Mouse (Mus musculus): ENCODE data around the gene Gmpr. TPM values are rescaled to one million over a fixed set of nuclear protein-coding genes. Genes with fewer than 3 reads are reported as not detected.

Gene Gmpr
- polyA plus RNA-seq (2015; fragmentation: Nextera tagmentation; extraction: Ambion mirVana), result 24.4 and 31.1 TPM in 2 replicates

DNA sequence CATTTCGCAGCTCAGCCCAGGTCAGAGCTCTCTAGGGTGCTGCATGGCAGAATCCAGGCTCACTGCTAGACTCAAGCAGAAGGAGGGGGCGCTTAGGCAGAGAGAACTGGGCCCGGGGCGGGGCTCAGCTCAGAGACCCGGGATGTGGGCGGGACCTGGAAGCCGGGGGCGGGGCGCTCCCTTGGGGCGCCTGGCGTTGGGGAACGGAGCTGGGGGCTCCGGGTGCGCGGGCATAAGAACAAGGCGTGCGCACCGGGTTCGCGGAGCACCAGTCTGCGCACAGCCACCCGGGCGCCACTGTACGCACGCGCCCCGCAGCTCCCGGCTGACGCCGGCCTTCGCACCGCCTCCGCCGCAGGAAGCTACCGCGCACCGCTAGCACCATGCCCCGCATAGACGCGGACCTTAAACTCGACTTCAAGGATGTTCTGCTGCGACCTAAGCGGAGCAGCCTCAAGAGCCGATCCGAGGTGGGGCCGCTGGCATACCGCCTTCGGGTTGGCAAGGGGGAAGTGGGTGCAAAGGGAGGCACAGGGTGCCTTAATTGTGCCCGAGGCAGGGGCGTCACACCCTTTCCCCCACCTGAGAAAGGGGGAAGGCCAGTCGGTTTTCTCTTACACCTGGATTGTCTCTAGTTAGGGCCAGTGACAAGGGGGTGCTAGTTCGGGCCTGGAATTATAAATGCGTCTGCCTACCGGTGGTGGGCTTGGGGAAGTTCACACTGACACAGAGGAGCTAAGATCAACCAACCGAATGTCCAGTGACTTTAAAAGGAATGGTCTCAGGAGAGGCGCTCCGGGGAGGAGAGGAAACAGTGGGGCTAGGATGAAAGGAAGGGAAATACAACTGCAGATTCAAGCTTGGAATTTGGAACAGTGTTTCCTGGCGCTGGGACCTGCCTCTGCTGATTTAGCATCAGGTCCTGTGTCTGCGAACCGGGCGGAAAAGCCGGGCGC is at the start of gene Gmpr:
TSS of gene Gmpr (plus strand) at position 171 of the 956 bp plus-strand sequence.
- ATAC-seq, result peak; percentile 85
- peak within 1 kb of the TSS; percentile 64 for H3K4me3 ChIP-seq (ENCODE audit: low read length)
- H3K9me3 ChIP-seq (ENCODE audit: control insufficient read depth, low read length), result no peaks in the 10 kb centered on the region
- peak within 1 kb of the TSS; percentile 74 for H3K9ac ChIP-seq (ENCODE audit: low read depth, low read length)
- peak within 1 kb of the TSS; percentile 98 for H3K4me2 ChIP-seq (ENCODE audit: low read depth, low read length)
- peaks cover 28% of the 10 kb centered on the region for H3K4me1 ChIP-seq (ENCODE audit: control insufficient read depth, insufficient read depth, low read length)
- H3K36me3 ChIP-seq (ENCODE audit: control insufficient read depth, insufficient read depth, low read length), result no peaks in the 10 kb centered on the region
- WGBS, result under 1% methylated on average over 63 of the region's 63 CpGs
- no peaks in the 10 kb centered on the region for H3K27me3 ChIP-seq (replicated peaks; ENCODE audit: control insufficient read depth, insufficient read depth, low read length)
- H3K27ac ChIP-seq (ENCODE audit: low read length), result peak within 1 kb of the TSS; percentile 76

DNA sequence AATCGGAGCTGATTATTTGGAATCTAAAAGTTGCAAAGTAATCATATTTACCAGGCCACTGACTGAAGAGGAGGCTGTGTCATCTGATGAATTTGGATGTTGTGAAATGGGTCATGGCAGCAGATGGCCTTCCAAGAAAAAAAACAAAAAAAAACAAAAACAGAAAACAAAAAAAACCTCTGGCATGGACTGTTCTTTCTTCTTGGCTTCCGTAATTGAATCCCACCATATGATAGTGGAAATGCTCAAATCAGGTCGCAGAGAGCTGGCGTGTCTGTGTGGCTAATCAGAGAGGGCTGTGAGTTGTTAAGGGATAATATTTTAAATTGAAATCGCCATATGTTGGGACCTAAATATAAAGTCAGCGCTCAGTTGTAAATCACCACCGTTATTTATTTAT is 49.8 kb upstream of the Gmpr start:
- Histone ChIP-seq H3K9ac (ENCODE audit: low read depth, low read length) (no peak overlapping the region), H3K4me3 (ENCODE audit: low read length) (no peak overlapping the region), H3K27ac (ENCODE audit: low read length) (no peak overlapping the region), H3K36me3 (ENCODE audit: control insufficient read depth, insufficient read depth, low read length) (no peaks in the 10 kb centered on the region), H3K4me2 (ENCODE audit: low read depth, low read length) (no peak overlapping the region), H3K4me1 (ENCODE audit: control insufficient read depth, insufficient read depth, low read length) (peaks cover 32% of the 10 kb centered on the region), H3K27me3 (replicated peaks; ENCODE audit: control insufficient read depth, insufficient read depth, low read length) (no peaks in the 10 kb centered on the region), H3K9me3 (ENCODE audit: control insufficient read depth, low read length) (no peaks in the 10 kb centered on the region)
- WGBS, result 59% methylated on average over 7 of the region's 7 CpGs
- ATAC-seq, result no peak

DNA sequence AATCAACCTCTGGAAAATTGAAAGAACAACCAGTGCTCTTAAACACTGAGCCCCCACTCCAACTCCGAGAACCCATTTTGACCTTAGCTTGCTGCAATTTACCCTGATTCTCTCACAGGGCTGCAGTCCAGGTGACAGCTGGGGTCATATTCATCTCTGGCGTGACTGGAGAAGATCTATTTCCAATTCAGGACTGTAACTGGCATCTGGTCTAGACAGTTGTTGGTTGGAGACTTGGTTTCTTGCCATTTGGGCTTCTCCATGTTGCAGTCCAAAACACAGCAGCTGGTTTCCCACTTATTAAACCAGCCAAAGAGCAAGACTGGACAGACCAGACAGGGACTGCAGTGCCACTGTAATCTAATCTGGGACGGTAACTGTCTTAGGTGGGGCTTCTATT is 47.1 kb upstream of the Gmpr start:
- Histone ChIP-seq H3K4me3 (ENCODE audit: low read length) (no peak overlapping the region), H3K4me1 (ENCODE audit: control insufficient read depth, insufficient read depth, low read length) (peaks cover 13% of the 10 kb centered on the region), H3K4me2 (ENCODE audit: low read depth, low read length) (no peak overlapping the region), H3K36me3 (ENCODE audit: control insufficient read depth, insufficient read depth, low read length) (no peaks in the 10 kb centered on the region), H3K27me3 (replicated peaks; ENCODE audit: control insufficient read depth, insufficient read depth, low read length) (no peaks in the 10 kb centered on the region), H3K9ac (ENCODE audit: low read depth, low read length) (no peak overlapping the region), H3K9me3 (ENCODE audit: control insufficient read depth, low read length) (no peaks in the 10 kb centered on the region), H3K27ac (ENCODE audit: low read length) (no peak overlapping the region)
- 88% methylated on average over 3 of the region's 3 CpGs for WGBS
- ATAC-seq, result no peak

DNA sequence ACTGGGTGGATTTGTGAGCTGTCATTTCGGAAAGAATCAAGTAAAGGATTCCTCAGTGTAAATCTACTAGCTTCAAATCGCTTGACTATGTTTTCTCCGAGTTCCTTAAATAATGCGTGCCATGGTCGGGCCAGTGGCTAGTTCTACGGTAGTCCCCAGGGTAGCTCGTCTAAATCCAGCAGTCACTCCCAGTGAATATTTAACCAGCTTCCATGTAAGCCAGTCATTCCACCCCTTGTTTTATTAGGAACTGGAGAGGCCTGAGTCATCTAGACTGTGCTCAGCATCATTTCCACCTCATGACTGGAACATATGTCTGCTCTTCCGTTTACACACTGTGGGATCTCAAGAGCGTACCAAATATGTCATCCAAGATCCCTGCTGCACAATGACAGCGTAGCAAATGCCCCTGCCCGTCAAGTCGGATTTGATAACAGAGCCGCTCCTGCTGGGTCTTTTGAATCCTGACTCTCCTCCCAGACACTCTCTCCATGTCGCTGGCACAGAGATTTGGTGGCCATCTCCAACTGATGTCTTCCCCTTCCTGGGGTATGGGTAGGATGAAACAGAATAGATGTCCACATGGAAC is 45.8 kb upstream of the Gmpr start:
- H3K27ac ChIP-seq (ENCODE audit: low read length), result no peak overlapping the region
- H3K36me3 ChIP-seq (ENCODE audit: control insufficient read depth, insufficient read depth, low read length), result no peaks in the 10 kb centered on the region
- H3K4me1 ChIP-seq (ENCODE audit: control insufficient read depth, insufficient read depth, low read length), result peaks cover under 1% of the 10 kb centered on the region; the same call in 1 of the 2 replicates
- no peak for ATAC-seq
- H3K27me3 ChIP-seq (replicated peaks; ENCODE audit: control insufficient read depth, insufficient read depth, low read length), result no peaks in the 10 kb centered on the region
- no peak overlapping the region for H3K4me2 ChIP-seq (ENCODE audit: low read depth, low read length)
- no peak overlapping the region for H3K4me3 ChIP-seq (ENCODE audit: low read length)
- WGBS, result 78% methylated on average over 14 of the region's 14 CpGs
- no peak overlapping the region for H3K9ac ChIP-seq (ENCODE audit: low read depth, low read length)
- H3K9me3 ChIP-seq (ENCODE audit: control insufficient read depth, low read length), result no peaks in the 10 kb centered on the region

DNA sequence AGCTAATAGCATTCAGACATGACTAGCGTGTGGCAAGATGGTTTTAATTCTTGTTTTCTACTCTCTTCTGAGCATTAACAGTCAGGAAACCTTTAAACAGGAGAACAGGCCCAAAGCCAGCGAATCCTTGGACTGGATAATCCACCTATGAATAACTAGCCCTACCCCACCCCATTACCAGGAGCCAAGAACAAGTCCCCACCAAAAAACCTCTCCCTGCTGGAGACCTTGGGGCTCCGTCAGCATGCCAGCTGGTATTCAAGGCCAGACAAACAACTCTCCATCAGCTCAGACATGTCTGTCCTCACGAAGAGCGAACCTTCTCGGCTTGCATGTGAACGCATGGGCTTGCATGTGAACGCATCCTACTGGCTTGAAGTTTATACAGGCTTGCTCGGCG is 41.6 kb upstream of the Gmpr start:
- 76% methylated on average over 10 of the region's 10 CpGs for WGBS
- no peaks in the 10 kb centered on the region for H3K36me3 ChIP-seq (ENCODE audit: control insufficient read depth, insufficient read depth, low read length)
- H3K27me3 ChIP-seq (replicated peaks; ENCODE audit: control insufficient read depth, insufficient read depth, low read length), result no peaks in the 10 kb centered on the region
- no peak overlapping the region for H3K9ac ChIP-seq (ENCODE audit: low read depth, low read length)
- no peak overlapping the region for H3K4me2 ChIP-seq (ENCODE audit: low read depth, low read length)
- H3K27ac ChIP-seq (ENCODE audit: low read length), result no peak overlapping the region
- no peaks in the 10 kb centered on the region for H3K9me3 ChIP-seq (ENCODE audit: control insufficient read depth, low read length)
- H3K4me3 ChIP-seq (ENCODE audit: low read length), result no peak overlapping the region
- no peak for ATAC-seq
- peaks cover 10% of the 10 kb centered on the region for H3K4me1 ChIP-seq (ENCODE audit: control insufficient read depth, insufficient read depth, low read length)

DNA sequence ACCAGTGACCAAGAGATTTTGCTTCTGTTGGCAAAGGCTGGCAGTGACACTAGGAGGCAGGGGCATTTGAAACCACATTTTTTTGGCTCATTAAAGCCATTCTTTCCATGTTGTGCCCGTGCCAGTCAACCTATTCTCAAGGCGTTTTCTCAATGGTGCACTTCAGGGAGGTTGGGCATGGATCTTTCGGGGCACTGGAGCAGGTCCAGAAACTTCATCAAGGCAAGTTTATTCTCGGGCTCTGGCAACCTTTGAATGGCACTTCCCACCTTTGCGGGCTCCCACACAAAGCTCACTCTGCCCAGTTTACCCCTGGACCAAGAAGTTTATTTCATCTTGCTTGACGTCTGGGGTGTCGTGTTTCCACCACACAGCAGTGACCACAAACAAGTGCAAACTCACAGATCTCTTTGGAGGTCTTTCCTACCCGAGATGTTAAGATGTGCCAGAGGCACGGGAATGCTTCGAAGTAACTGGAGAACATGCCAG is 41.2 kb upstream of the Gmpr start:
- Histone ChIP-seq H3K4me3 (ENCODE audit: low read length) (no peak overlapping the region), H3K9me3 (ENCODE audit: control insufficient read depth, low read length) (no peaks in the 10 kb centered on the region), H3K9ac (ENCODE audit: low read depth, low read length) (no peak overlapping the region), H3K27ac (ENCODE audit: low read length) (no peak overlapping the region), H3K27me3 (replicated peaks; ENCODE audit: control insufficient read depth, insufficient read depth, low read length) (no peaks in the 10 kb centered on the region), H3K4me1 (ENCODE audit: control insufficient read depth, insufficient read depth, low read length) (peaks cover 10% of the 10 kb centered on the region), H3K4me2 (ENCODE audit: low read depth, low read length) (no peak overlapping the region), H3K36me3 (ENCODE audit: control insufficient read depth, insufficient read depth, low read length) (no peaks in the 10 kb centered on the region)
- 65% methylated on average over 10 of the region's 10 CpGs for WGBS
- ATAC-seq, result no peak

DNA sequence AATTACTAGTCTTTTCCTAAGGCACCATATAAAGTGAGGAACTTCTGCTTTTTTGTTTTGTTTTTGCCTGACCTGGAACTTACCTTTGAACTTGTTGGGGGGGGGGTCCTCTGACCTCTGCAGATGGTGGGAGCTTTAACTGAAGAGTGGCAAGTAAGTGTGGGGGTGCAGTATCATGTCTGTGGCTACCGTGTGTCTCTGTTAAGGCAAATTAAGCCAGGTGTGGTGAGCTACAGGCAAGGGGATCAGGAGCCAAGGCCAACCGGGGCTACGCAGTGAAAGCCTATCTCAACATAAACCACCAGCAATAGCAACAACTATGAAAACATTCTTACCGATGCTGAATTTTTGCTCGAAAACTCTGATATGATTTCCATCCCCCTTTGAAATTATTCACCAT is 38.5 kb upstream of the Gmpr start:
- Histone ChIP-seq H3K36me3 (ENCODE audit: control insufficient read depth, insufficient read depth, low read length) (no peaks in the 10 kb centered on the region), H3K9ac (ENCODE audit: low read depth, low read length) (no peak overlapping the region), H3K4me2 (ENCODE audit: low read depth, low read length) (no peak overlapping the region), H3K27me3 (replicated peaks; ENCODE audit: control insufficient read depth, insufficient read depth, low read length) (no peaks in the 10 kb centered on the region), H3K9me3 (ENCODE audit: control insufficient read depth, low read length) (no peaks in the 10 kb centered on the region), H3K4me1 (ENCODE audit: control insufficient read depth, insufficient read depth, low read length) (peaks cover 10% of the 10 kb centered on the region), H3K4me3 (ENCODE audit: low read length) (no peak overlapping the region), H3K27ac (ENCODE audit: low read length) (no peak overlapping the region)
- no peak for ATAC-seq
- WGBS, result 75% methylated on average over 5 of the region's 5 CpGs

DNA sequence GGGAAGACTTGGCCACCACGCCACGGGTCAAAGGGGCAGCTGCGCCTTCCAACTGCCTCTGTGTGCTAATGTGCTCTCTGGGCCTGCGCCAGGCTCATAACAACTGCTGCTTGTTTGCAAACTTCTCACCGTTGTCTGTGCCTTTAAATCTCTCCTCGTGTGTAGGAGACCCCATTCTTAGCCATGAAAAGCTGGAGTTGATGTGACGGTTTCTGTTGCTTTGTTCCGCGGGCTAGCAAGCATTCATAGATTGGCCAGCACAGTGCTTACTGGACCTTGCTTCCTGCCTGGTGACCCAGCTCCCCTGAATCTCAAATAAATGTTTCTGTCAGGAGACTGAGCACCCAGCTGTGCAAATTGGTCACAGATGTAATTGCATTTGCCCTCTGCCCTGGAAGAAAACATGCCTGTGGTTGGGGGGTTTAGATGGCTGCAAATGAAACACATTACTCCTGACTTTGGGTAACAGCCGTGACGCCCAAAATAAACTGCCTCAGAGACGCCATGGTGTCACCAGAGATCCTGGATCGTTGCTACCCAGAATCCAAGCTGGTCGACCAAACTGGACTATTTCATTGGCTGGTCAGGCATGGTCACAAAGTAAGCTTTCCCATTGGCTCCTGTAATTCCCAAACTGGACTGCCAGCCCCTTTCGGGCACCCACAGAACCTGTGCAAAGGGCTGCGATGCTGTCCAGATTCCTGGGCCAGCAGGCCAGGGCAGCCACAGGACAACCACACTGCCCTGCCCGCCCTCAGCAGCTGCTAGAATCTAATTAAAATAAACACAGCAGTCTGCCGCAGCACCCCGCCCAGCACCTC is 37.6 kb upstream of the Gmpr start:
- H3K9me3 ChIP-seq (ENCODE audit: control insufficient read depth, low read length), result no peaks in the 10 kb centered on the region
- no peak overlapping the region for H3K4me2 ChIP-seq (ENCODE audit: low read depth, low read length)
- peaks cover 10% of the 10 kb centered on the region for H3K4me1 ChIP-seq (ENCODE audit: control insufficient read depth, insufficient read depth, low read length)
- no peaks in the 10 kb centered on the region for H3K27me3 ChIP-seq (replicated peaks; ENCODE audit: control insufficient read depth, insufficient read depth, low read length)
- H3K9ac ChIP-seq (ENCODE audit: low read depth, low read length), result no peak overlapping the region
- no peaks in the 10 kb centered on the region for H3K36me3 ChIP-seq (ENCODE audit: control insufficient read depth, insufficient read depth, low read length)
- no peak overlapping the region for H3K27ac ChIP-seq (ENCODE audit: low read length)
- ATAC-seq, result 0 out of 2 replicates have a peak, but pooled peaks have one; percentile 28
- no peak overlapping the region for H3K4me3 ChIP-seq (ENCODE audit: low read length)
- 32% methylated on average over 19 of the region's 19 CpGs for WGBS

DNA sequence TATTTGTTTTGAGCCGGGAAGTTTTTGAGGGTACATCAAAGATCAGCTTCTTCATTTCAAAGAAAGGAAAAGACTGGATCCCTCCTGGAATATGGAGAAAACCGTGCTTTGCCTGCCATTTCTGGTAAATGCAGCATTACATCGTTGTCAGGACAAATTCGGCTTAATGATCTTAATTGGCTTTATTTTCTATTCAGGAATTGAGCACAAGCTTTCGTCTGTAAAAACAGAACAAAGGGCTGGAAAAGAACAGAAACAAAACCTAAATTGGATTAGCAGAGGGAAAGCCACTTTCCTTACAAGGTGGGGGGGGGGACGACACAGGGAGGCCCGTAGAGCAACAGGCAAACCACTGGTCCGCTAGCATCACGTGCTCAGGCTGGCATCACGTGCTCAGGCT is 33.9 kb upstream of the Gmpr start:
- no peak for ATAC-seq
- no peak overlapping the region for H3K4me3 ChIP-seq (ENCODE audit: low read length)
- H3K9ac ChIP-seq (ENCODE audit: low read depth, low read length), result no peak overlapping the region
- H3K27me3 ChIP-seq (replicated peaks; ENCODE audit: control insufficient read depth, insufficient read depth, low read length), result no peaks in the 10 kb centered on the region
- H3K9me3 ChIP-seq (ENCODE audit: control insufficient read depth, low read length), result no peaks in the 10 kb centered on the region
- no peak overlapping the region for H3K27ac ChIP-seq (ENCODE audit: low read length)
- 71% methylated on average over 10 of the region's 10 CpGs for WGBS
- no peaks in the 10 kb centered on the region for H3K36me3 ChIP-seq (ENCODE audit: control insufficient read depth, insufficient read depth, low read length)
- peaks cover 10% of the 10 kb centered on the region for H3K4me1 ChIP-seq (ENCODE audit: control insufficient read depth, insufficient read depth, low read length)
- no peak overlapping the region for H3K4me2 ChIP-seq (ENCODE audit: low read depth, low read length)
